Mouse (Mus musculus) forebrain, embryonic 12.5 days (tissue): ENCODE data around the gene Lmo7. TPM values are rescaled to one million over a fixed set of nuclear protein-coding genes. Genes with fewer than 3 reads are reported as not detected.

Source experiments
- ATAC-seq: fragments of 200-750 bp; cut with Nextera tagmentation; 2 replicates; pipeline ENCODE4 v1.8.0; 2017; ENCODE audit warnings: moderate TSS enrichment; ENCODE audit not compliant: low FRiP score
- H3K27ac ChIP-seq: fragments of 300-500 bp; sonication (generic); 2 replicates; pipeline ENCODE4 v1.5.1; 2016; ENCODE audit warnings: mild to moderate bottlenecking
- H3K27me3 ChIP-seq: fragments of 300-500 bp; sonication (generic); 2 replicates; pipeline ENCODE4 v1.6.1; 2016; ENCODE audit warnings: mild to moderate bottlenecking
- H3K36me3 ChIP-seq: fragments of 300-500 bp; sonication (generic); replicated peaks from 2 replicates; pipeline ENCODE4 v1.6.1; 2016; ENCODE audit warnings: mild to moderate bottlenecking
- H3K4me1 ChIP-seq: fragments of 300-500 bp; sonication (generic); 2 replicates; pipeline ENCODE4 v1.6.1; 2016
- H3K4me2 ChIP-seq: fragments of 300-500 bp; sonication (generic); 2 replicates; pipeline ENCODE4 v1.6.1; 2016; ENCODE audit warnings: mild to moderate bottlenecking, moderate library complexity
- H3K4me3 ChIP-seq: fragments of 300-500 bp; sonication (generic); replicated peaks from 2 replicates; pipeline ENCODE4 v1.5.1; 2016; ENCODE audit warnings: mild to moderate bottlenecking
- H3K9ac ChIP-seq: fragments of 300-500 bp; sonication (generic); 2 replicates; pipeline ENCODE4 v1.6.1; 2016; ENCODE audit warnings: mild to moderate bottlenecking
- H3K9me3 ChIP-seq: fragments of 300-500 bp; sonication (generic); 2 replicates; pipeline ENCODE4 v1.6.1; 2016
- WGBS: fragments of 180-500 bp; shearing (Covaris S2); methylation state at CpG from one replicate; pipeline ENCODE4 v1.1.7; 2016; 5-methylcytosine and 5-hydroxymethylcytosine counted together
- polyA plus RNA-seq: library from polyadenylated mRNA; unstranded; fragments of >200 nt; fragmentation: Nextera tagmentation; extraction: Ambion mirVana; gene quantifications from 2 replicates; pipeline ENCODE4 v1.2.1, GENCODE M21; 2016

Lmo7 gene
- 2.3 and 2.5 TPM in 2 replicates for polyA plus RNA-seq

DNA sequence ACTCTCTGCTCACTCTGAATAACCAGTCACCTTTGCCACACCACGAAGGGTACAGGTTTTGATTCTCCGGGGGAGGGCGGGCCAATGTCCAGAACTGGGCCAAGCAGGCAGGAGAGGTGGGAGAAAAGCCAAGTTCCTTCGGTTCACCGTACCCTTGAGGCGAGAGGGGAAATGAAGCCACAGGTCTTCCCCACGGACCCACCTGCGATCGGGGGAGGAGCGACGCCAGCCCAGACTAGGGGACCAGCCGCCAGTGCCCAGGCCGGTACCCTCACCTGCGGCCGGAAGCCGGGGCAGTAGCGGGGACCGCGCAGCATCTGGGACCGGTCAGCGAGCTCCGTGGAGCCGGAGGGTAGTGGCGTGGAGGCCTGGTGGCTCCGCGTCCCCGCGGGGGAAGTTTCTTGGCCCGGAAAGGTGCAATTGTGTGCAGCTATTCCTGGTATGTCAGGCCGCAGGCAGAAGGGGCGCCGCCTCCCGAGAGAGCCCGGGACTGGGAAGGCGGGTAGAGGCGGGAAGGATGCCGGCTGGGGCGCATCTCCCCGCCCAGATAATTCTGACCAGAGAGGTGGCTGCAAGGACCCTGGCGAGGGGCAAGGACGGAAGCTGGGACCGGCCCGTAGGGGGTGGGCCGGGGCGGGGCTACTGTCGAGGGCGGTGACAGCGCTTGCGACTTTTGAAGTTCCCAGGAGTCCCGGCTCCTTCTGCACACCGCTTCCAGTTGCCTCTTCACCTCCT lies at the start of gene Lmo7, which contains the start of gene Gm9922:
TSS of gene Lmo7 (plus strand) at position 721 of the 735 bp plus-strand sequence.
TSS of gene Gm9922 (minus strand) at position 578 of the 735 bp plus-strand sequence.
- peaks cover 50% of the 10 kb centered on the region for H3K27me3 ChIP-seq

DNA sequence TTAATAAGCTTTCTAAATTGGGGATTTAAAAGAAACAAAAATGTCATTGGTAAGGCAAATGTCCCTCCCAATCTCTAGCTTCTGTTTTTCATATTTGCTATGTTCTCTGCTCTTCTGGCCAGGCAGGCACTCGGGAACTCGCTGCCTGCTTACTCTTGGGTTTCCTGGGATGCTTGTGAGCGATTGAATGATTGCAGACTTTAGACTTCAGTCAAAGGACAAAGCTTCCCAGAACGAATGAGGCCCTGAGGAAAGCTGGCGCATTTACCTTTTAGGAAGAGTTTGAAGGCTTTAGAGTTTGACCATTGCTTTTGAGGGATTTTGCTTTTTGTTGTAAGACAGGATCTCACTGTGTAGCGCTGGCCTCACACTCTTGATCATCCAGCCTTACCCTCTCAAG lies 42.1 kb upstream of the Lmo7 start:
- ATAC-seq = no peak
- Histone ChIP-seq H3K4me1 (no peaks in the 10 kb centered on the region), H3K36me3 (peaks cover 7% of the 10 kb centered on the region), H3K27ac (no peak overlapping the region), H3K27me3 (no peaks in the 10 kb centered on the region), H3K4me3 (no peak overlapping the region), H3K9ac (no peak overlapping the region), H3K4me2 (no peak overlapping the region), H3K9me3 (no peaks in the 10 kb centered on the region)
- 85% methylated on average over 6 of the region's 6 CpGs for WGBS

More for the DNA sequence above, at the start of gene Lmo7, which contains the start of gene Gm9922:
- Histone ChIP-seq H3K9me3 (no peaks in the 10 kb centered on the region), H3K27ac (no peak within 1 kb of the TSS), H3K9ac (peak within 1 kb of the TSS; percentile 65), H3K4me1 (peaks cover 17% of the 10 kb centered on the region), H3K36me3 (no peaks in the 10 kb centered on the region), H3K4me2 (peak within 1 kb of the TSS; percentile 96), H3K4me3 (peak within 1 kb of the TSS; percentile 62)
- peak; percentile 83 for ATAC-seq
- WGBS = under 1% methylated on average over 46 of the region's 51 CpGs

GRCm38 (mm10) chr14:101688406-101688805 lies 41.4 kb upstream of the Lmo7 start:
- WGBS = 88% methylated on average over 2 of the region's 2 CpGs
- no peaks in the 10 kb centered on the region for H3K9me3 ChIP-seq
- no peaks in the 10 kb centered on the region for H3K27me3 ChIP-seq
- no peak for ATAC-seq
- H3K27ac ChIP-seq = no peak overlapping the region
- no peak overlapping the region for H3K4me3 ChIP-seq
- H3K9ac ChIP-seq = no peak overlapping the region
- peaks cover 7% of the 10 kb centered on the region for H3K36me3 ChIP-seq
- H3K4me1 ChIP-seq = no peaks in the 10 kb centered on the region
- no peak overlapping the region for H3K4me2 ChIP-seq

DNA sequence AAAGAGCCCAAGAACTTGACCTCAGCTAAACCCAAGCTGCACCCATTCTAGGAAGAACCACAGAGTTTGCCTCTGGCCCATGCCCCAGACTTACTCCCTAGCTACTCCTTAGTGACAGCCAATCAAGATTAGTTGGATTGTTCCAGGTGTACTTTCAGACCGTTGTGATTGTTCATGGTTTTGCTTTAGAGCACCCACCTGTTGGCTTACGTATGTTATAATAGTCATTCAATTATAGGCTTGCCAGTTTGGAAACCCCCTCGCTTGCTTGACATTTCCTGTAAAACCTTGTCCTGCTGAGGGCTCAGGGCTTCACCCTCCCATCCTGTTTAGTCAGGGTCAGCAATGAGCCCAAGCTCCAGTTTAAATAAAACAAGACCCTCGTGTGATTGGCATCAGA lies 25.3 kb upstream of the Lmo7 start:
- Histone ChIP-seq H3K4me1 (no peaks in the 10 kb centered on the region), H3K4me2 (no peak overlapping the region), H3K27me3 (no peaks in the 10 kb centered on the region), H3K9me3 (no peaks in the 10 kb centered on the region), H3K36me3 (no peaks in the 10 kb centered on the region), H3K27ac (no peak overlapping the region), H3K4me3 (no peak overlapping the region), H3K9ac (no peak overlapping the region)
- WGBS = 80% methylated on average over 4 of the region's 4 CpGs
- no peak for ATAC-seq

DNA sequence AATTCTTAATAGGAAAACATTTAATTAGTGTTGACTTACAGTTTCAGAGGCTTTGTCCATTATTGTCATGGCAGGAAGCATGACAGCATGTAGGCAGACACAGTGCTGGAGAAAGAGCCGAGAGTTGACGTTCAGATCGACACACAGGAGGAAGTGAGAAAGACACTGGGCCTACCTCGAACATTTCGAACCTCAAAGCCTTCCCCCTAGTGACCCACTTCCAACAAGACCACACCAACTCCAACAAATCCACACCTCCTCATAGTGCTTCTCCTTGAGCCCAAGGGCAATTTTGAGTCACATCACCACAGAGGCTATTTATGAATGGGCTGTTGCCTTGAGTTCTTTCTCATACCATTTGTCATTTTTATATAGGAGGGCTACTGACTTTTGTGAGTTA lies 22.7 kb upstream of the Lmo7 start:
- Histone ChIP-seq H3K4me1 (no peaks in the 10 kb centered on the region), H3K27me3 (no peaks in the 10 kb centered on the region), H3K9me3 (no peaks in the 10 kb centered on the region), H3K36me3 (no peaks in the 10 kb centered on the region), H3K9ac (no peak overlapping the region), H3K4me3 (no peak overlapping the region), H3K27ac (no peak overlapping the region), H3K4me2 (no peak overlapping the region)
- 91% methylated on average over 5 of the region's 5 CpGs for WGBS
- ATAC-seq = no peak

- H3K4me2 ChIP-seq = no peak overlapping the region
- WGBS = 60% methylated on average over 2 of the region's 2 CpGs
- H3K4me1 ChIP-seq = no peaks in the 10 kb centered on the region
- no peak overlapping the region for H3K9ac ChIP-seq
- no peaks in the 10 kb centered on the region for H3K36me3 ChIP-seq
- H3K9me3 ChIP-seq = no peaks in the 10 kb centered on the region
- no peaks in the 10 kb centered on the region for H3K27me3 ChIP-seq
- no peak overlapping the region for H3K4me3 ChIP-seq
- no peak for ATAC-seq
- no peak overlapping the region for H3K27ac ChIP-seq
Observed at GRCm38 (mm10) chr14:101714414-101714813, 15.3 kb upstream of the Lmo7 start.

GRCm38 (mm10) chr14:101729972-101730692 lies 375 bp downstream of the Lmo7 start:
- peak; percentile 50; the same call in 1 of the 2 replicates for ATAC-seq
- no peak overlapping the region for H3K27ac ChIP-seq

DNA sequence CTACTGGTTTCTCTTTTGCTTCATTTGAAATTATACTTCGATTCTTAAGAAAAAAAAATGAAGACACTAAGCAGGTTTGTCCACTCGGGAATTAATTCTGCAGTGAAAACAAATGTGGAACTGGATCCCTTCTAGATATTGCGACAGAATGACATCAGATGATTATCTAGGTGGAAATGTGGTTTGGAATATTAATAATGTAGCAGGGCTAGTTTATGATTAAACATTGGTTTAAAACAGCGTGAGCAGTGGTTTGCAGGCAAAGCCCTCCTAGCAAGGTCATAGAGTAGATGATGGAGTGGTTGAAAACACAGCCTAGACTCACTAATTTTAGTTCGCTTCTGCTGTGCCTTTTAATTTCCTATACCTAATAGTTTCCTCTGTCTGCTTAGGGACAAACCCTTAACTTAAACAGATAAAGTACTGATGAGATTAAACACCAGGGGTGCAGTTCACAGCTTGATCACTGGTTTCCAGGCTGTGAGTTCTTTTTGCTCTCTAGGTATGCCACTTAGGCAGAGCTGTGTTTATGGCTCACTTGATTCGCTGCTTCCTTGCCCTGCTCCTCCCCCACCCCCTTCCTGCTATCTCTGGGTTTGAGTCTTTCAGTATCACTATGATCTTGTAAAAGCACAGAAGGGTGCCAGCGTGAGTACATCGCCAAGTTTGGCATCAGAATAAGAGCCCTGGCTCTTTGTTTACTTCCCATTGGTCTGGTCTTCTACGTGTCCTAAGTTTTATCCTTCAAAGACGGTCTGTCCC lies 4.0 kb downstream of the Lmo7 start:
- Histone ChIP-seq H3K27me3 (peaks cover 37% of the 10 kb centered on the region), H3K9ac (no peak overlapping the region), H3K4me2 (no peak overlapping the region), H3K4me3 (no peak overlapping the region), H3K9me3 (no peaks in the 10 kb centered on the region), H3K36me3 (no peaks in the 10 kb centered on the region), H3K4me1 (peaks cover 17% of the 10 kb centered on the region), H3K27ac (no peak overlapping the region)
- no peak for ATAC-seq
- 28% methylated on average over 10 of the region's 10 CpGs for WGBS

More at GRCm38 (mm10) chr14:101729972-101730692, 375 bp downstream of the Lmo7 start:
- peaks cover 17% of the 10 kb centered on the region for H3K4me1 ChIP-seq
- no peaks in the 10 kb centered on the region for H3K9me3 ChIP-seq
- WGBS = under 1% methylated on average over 28 of the region's 28 CpGs
- no peaks in the 10 kb centered on the region for H3K36me3 ChIP-seq
- peak overlapping the region; percentile 65 for H3K9ac ChIP-seq
- peak overlapping the region; percentile 62 for H3K4me3 ChIP-seq
- H3K4me2 ChIP-seq = peak overlapping the region; percentile 96
- peaks cover 50% of the 10 kb centered on the region for H3K27me3 ChIP-seq

DNA sequence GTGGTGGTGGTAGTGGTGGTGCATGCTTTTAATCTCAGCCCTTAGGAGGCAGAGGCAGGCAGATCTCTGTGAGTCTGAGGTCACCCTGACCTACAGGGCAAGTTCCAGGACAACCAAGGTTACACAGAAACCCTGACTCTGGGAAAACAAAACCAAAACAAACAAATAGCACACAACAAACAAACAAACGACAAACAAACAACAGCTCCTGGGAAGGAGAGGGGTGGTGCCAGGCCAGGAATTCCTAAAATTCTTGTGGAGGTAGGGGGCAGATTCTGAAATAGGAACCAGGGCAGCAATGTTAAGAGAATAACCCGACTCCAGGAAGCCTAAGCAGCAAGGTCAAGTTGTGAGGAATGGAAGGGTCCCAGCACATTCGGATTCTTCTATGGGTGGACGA lies 7.7 kb downstream of the Lmo7 start:
- ATAC-seq = no peak
- no peak overlapping the region for H3K4me3 ChIP-seq
- H3K27me3 ChIP-seq = 0 out of 2 replicates have a peak, but pooled peaks cover 6% of the 10 kb centered on the region
- no peak overlapping the region for H3K9ac ChIP-seq
- no peaks in the 10 kb centered on the region for H3K36me3 ChIP-seq
- H3K27ac ChIP-seq = no peak overlapping the region
- no peak overlapping the region for H3K4me2 ChIP-seq
- H3K9me3 ChIP-seq = no peaks in the 10 kb centered on the region
- 85% methylated on average over 4 of the region's 4 CpGs for WGBS
- H3K4me1 ChIP-seq = no peaks in the 10 kb centered on the region

DNA sequence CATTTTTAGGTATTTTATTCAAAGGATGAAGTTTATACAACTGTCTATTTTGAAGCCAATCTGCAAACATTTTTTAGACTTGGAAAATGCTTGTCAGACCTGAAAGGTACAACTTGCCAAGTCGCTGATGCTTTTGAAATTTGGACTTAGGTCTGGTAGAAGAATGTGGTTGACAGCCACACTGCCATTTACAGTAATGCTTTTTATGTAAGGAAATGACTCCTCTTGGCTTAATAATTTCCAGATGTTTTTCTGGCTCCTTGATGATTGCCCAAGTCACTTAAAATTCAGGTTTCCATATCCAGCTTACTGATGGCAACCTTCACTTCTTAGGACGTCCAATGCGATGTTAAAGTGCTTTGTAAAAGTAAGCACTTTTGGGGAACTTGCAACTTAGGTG lies 16.9 kb downstream of the Lmo7 start:
- no peaks in the 10 kb centered on the region for H3K4me1 ChIP-seq
- no peaks in the 10 kb centered on the region for H3K36me3 ChIP-seq
- H3K27ac ChIP-seq = no peak overlapping the region
- H3K27me3 ChIP-seq = no peaks in the 10 kb centered on the region
- no peak overlapping the region for H3K9ac ChIP-seq
- no peak overlapping the region for H3K4me2 ChIP-seq
- H3K9me3 ChIP-seq = no peaks in the 10 kb centered on the region
- 81% methylated on average over 3 of the region's 3 CpGs for WGBS
- no peak overlapping the region for H3K4me3 ChIP-seq
- ATAC-seq = no peak

DNA sequence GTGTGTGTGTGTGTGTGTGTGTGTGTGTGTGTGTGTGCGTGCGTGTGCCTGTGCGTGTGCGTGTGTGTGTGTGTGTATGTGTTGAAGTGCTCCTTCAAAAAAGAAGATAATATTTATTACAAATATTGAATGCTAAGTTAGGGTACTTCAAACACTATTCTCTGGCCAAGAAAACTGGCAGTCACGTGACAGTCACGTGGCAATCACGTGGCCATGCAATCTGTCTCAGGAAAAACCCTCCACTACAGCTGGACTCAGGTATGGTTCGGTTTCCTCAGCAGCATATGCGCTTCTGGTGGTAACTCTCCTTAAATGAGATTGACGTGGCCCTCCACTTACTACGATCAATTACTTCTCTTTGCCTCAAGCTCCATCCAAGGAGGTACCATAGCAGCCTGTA lies 18.1 kb downstream of the Lmo7 start:
- Histone ChIP-seq H3K4me1 (no peaks in the 10 kb centered on the region), H3K27me3 (no peaks in the 10 kb centered on the region), H3K4me3 (no peak overlapping the region), H3K36me3 (no peaks in the 10 kb centered on the region), H3K27ac (no peak overlapping the region), H3K9me3 (no peaks in the 10 kb centered on the region), H3K9ac (no peak overlapping the region), H3K4me2 (no peak overlapping the region)
- no peak for ATAC-seq
- 91% methylated on average over 11 of the region's 11 CpGs for WGBS

DNA sequence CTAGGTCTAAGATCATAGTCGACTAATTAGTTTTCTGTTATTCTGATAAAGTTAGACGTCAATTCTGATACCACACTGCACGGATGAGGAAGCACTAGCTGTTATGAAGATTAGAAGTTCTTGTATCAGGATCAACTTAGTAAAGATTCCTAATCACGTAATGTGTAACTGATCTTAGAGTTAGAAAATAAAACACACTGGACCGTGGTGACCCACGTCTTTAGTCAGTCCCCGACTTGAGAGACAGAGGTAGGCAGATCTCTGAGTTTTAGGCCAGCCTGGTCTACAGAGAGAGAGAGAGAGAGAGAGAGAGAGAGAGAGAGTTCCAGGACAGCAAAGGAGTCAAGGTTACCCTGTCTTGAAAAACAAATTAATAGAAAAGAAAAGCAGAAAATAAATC lies 18.7 kb downstream of the Lmo7 start:
- Histone ChIP-seq H3K36me3 (no peaks in the 10 kb centered on the region), H3K27ac (no peak overlapping the region), H3K4me1 (no peaks in the 10 kb centered on the region), H3K9ac (no peak overlapping the region), H3K27me3 (no peaks in the 10 kb centered on the region), H3K4me2 (no peak overlapping the region), H3K4me3 (no peak overlapping the region), H3K9me3 (no peaks in the 10 kb centered on the region)
- 90% methylated on average over 7 of the region's 7 CpGs for WGBS
- no peak for ATAC-seq
